Mouse (Mus musculus): ENCODE data around the gene Pskh1. TPM values are rescaled to one million over a fixed set of nuclear protein-coding genes. Genes with fewer than 3 reads are reported as not detected.
A peak's percentile ranks its signal among the peaks of the same experiment; 100 is the strongest.

Pskh1 gene
- 10 to 100 TPM in 1 of 2 experiments, 1 to 10 TPM in 1; 10.0 to 10.7 TPM for total RNA-seq (2021)
- long read RNA-seq, experiment 1, partial matches to known transcripts: 1 of 6 reads
- long read RNA-seq, experiment 1, other reads (novel, unspliced or antisense): 2 of 6 reads
- long read RNA-seq, experiment 2, transcript Pskh1-201 (3 exons, 3,255 nt): major isoform, 9 of 13 reads
- long read RNA-seq, experiment 2, partial matches to known transcripts: 0 of 13 reads
- long read RNA-seq, experiment 2, other reads (novel, unspliced or antisense): 4 of 13 reads

DNA sequence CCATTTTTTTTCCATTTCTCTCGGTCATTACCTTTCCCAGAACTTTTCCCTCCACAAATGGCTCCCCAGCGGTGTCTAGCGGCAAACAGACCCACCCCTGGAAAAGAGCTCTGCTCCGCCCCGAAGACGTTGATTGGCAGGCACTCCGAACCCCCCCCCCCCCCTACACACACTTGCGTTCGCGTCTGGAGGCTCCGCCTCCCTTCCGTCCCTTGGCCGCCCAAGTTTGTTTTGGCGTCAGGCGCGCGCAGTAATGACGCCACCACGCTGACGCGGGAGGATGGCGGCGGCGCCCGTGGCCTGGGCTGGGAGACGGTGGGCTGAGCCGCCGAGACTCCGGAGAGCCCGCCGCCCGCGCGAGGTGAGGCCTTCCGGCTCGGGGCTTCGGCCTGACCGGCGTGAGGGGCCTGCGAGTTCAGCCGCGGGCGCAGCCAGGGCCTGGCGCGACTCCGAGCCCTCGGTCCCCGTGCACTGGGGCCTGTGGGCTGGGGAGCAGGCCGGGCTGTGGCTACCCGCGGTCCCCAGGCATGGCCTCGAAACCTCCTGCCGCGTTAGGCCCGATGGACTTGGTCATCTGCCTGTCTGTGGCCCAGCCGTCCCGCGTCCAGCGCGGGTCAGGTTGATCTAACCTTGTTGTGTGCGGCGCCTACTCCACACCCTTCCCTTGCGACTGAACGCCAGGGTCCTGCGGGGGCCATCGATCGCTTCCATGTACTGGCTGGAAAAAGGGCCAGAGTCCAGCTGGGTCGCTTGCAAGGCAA, at the start of gene Pskh1:
Pskh1 (plus strand) TSS at position 262 of the 761 bp plus-strand sequence.
- peak; percentile 90 for DNase-seq

DNA sequence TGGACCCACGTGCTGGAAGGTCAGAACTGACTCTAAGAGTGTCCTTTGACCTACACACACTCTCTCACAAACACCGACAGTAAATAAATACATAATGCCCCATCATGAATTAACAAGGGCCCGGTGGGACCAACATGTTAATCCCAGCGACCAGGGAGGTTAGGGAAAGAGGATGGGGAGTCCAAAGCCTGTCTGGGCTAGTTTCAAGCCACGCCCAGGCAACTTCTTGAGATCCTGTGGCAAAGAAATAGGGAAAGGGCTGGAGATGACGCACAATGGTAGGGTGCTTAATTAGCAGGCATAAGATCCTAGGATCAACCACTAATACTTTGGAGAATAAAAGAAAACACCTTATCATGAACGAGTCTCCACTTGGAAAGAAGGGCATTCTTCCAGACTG, 49.6 kb upstream of the Pskh1 start:
- DNase-seq: no peak

DNA sequence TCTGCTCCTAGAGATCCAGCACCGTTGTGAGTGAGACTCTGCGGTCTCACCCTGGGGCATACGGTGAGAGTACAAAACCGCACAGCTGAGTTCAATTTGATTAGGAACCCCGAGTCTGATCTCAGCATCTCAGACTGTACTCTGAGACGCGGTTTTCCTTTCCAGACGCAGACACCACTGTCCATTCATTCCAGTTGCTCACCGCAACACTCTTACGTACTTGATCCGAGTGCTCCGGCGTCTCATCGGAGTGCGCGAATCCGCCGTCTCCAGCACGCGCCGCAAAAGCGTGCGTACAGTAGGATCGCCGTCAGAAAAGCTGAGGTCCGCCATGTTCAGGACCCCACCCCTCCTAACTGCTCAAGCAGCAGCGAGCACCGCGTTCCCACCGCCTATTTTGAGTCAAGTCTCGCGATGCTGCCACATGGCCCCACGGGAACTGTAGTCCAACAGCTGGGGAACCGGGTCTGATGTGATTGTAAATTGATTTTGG, 48.5 kb upstream of the Pskh1 start:
- DNase-seq: peak; percentile 81

DNA sequence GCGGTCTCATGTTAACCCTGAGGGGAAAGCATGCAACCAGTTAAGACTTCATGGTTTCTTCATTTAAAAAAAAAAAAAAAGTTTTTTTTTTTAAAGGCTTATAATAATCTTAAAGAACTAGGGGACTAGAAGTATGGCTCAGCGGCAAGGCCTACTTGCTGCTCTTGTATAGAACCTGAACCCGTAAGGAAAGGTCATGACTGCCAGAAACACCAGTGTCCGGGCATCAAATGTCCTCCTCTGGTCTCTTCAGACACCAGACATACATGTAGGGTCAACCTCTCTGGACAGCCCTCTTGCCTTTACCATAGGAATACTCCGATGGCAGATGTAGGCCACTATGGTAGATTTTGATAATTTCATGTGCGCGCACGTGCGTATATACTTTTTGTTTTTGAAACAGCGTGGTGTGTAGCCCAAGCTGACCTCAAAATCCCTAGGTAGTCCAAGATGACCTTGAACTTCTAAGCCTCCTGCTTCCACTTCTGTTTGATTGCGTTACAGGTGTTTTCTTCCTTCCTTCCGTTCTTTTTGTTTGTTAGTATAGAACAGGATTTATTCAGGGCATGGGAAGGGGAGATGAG, 48.0 kb upstream of the Pskh1 start:
- DNase-seq: no peak

DNA sequence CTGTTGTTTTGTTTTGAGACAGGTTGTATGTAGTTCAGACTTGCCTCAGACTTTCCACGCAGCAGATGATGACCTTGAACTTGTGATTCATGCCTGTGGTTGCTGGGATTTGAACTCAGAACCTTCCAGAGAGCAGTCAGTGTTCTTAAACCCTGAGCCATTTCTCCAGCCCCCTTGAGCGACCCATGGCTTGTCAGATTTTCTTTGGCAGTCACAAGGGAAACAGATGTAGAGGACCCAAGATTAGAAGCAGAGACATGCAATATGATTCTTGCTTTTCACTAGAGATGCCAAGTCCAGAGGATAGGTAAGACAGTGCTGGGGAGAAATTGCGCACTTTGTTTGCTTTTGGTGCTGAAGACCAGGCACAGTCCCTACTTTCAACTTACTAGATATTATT, 47.1 kb upstream of the Pskh1 start, which contains the start of gene Cenpt:
Cenpt (minus strand) TSS at position 101 of the 400 bp plus-strand sequence.
- DNase-seq: no peak

DNA sequence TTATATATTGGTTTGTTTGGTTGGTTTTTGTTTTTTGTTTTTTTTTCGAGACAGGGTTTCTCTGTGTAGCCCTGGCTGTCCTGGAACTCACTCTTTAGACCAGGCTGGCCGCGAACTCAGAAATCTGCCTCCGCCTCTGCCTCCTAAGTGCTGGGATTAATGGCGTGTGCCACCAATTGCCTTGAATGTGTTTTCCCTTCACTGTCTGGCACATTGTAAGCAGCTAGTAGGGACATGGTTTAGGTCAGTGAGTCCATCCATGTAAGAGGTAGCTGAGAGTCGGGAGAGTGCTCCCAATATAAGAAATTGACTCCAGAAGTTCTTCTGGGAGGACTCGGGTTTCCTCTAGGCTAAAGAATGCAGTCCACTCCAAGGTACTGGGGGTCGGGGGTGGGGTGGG, 45.9 kb upstream of the Pskh1 start:
- no peak for DNase-seq

DNA sequence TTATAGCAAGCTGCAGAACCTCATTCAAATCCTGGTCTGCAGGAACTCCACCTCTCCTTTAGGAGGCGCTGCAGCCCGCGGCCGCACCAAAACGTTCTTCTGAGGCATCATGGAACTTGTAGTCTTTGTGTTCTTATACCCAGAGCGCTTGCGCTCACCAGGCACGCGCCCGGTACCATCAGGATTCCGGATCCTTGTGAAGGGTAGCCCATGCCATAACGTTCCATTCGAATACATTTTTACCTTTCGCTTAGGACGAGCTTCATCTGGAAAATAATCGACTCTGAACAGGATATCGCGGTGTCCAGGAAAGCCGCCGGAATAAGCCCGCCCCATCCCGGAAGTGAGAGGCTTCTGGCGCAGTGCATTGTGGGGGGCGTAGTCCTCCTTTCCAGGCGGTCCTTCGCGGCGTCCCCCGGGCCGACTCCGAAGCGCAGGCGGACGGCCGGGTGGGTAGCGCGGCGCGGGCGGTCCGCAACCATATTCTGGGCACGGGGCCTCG, 45.5 kb upstream of the Pskh1 start, which contains the start of gene Thap11:
Thap11 (plus strand) TSS at position 418 of the 502 bp plus-strand sequence.
- DNase-seq: peak; percentile 91

DNA sequence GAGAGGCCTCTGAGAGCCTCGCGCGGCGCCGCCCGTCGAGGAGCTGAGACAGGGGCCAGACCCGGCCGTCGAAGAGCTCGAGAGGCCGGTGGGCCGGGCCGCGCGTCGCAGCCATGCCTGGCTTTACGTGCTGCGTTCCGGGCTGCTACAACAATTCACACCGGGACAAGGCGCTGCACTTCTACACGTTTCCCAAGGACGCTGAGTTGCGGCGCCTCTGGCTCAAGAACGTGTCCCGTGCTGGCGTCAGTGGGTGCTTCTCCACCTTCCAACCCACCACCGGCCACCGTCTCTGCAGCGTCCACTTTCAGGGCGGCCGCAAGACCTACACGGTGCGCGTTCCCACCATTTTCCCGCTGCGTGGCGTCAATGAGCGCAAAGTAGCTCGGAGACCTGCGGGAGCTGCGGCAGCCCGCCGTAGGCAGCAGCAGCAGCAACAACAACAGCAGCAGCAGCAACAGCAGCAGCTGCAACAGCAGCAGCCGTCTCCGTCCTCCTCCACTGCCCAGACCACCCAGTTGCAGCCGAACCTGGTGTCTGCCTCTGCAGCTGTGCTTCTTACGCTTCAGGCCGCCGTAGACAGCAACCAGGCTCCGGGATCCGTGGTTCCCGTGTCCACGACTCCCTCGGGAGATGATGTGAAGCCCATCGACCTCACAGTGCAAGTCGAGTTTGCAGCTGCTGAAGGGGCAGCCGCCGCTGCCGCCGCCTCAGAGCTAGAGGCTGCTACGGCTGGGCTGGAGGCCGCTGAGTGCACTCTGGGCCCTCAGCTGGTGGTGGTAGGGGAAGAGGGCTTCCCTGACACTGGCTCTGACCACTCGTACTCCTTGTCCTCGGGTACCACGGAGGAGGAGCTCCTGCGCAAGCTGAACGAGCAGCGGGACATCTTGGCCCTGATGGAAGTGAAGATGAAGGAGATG, 44.7 kb upstream of the Pskh1 start:
- no peak for DNase-seq

DNA sequence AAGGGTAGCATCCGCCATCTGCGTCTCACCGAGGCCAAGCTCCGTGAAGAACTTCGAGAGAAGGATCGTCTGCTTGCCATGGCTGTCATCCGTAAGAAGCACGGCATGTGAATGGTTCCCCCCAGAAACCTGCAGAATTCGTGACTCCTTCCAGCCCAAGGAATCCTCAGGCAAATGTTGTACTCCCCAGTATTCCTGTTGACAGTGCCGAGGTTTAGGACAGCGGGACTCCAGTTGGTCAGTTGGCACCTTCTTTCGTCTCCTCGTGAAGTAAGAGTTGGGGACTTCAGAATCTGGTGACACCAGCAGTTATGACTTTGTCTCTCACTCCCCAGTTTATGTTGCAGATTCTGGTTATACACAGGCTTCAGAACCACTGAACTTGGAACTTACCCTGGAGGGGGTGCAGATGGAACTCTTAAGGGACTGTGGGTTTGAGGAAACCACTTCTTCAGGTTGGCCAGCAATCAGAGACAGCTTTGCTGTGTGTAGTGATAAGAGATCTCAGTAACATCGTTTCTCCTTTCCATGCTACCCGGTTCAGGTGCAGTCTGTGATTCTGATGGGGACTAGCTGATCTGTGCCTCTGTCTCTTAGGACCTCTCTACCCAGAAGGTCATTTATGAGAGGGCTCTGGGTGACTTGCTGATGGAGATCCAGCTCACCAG, 43.9 kb upstream of the Pskh1 start:
- DNase-seq: no peak

DNA sequence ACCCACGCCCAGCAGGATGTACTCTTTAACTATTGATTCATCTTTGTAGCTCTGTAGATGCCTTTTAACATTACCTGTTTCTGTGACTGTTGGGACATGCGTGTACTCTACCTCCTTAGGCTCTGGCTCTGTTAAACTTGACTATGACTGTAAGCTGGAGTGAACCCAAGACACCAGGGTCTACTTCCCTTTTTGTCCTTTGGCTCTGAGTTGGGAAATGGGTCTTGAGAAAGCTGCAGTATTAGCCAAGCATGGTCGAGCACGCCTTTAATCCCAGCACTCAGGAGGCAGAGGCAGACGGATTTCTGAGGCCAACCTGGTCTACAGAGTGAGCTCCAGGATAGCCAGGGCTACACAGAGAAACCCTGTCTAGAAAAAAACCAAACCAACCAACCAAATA, 41.7 kb upstream of the Pskh1 start:
- no peak for DNase-seq

DNA sequence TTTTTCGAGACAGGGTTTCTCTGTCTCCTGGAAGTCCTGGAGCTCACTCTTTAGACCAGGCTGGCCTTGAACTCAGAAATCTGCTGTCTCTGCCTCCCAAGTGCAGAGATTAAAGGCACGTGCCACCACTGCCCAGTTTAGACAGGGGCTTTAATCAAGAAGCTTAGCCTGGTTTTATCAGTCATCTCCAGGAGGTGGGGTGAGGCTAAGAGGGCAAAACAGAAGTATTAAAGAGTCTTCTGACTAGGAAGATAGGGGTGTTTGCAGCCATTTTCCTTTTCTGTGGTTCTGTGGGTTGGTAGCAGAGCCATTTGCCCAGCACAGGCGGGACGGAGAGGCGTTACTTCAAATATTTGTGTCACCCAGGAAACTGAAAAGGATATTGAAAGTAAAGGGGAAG, 40.9 kb upstream of the Pskh1 start:
- DNase-seq: no peak

DNA sequence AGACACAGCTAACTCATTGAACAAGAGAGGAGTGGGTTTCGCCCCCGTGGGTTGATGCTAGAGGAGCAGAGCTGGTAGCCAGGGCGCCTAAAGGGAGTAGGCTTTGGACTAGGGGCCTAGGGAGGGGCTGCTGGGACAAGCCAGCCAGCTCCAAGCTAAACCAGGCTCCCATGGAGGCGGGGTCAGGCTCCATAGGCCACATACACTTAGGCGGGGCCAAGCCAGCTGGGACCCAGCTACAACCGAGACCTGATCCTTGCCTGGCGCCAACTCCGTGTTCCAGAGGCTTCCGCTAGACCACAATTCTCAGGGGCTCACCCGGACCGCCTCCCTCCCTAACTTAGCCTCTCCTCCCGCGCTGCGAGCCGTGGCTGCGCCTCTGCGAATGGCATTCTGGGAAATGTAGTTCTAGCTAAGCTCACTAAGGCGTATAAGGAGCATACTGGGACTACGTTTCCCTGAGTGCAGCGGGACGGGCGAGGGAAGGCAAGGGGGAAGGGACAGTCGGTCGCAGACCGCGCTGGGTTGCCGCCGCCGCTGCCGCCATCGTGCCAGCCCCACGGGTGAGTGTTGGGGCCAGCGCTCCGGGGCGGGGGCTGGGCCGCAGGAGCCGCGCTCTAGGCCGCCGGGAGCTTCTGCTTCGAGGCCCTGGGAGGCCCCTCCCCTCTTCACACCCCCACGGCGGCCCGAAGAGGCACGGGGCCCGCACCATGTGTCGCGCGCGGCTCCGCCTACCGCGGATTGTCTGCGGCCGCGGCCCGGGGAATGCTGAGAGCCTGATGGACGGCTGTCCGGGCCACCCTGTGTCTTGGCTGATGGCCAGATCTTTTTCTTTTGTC, 39.9 kb upstream of the Pskh1 start, which contains the start of gene Nutf2:
Nutf2 (plus strand) TSS at position 438 of the 839 bp plus-strand sequence.
- DNase-seq: peak; percentile 99

DNA sequence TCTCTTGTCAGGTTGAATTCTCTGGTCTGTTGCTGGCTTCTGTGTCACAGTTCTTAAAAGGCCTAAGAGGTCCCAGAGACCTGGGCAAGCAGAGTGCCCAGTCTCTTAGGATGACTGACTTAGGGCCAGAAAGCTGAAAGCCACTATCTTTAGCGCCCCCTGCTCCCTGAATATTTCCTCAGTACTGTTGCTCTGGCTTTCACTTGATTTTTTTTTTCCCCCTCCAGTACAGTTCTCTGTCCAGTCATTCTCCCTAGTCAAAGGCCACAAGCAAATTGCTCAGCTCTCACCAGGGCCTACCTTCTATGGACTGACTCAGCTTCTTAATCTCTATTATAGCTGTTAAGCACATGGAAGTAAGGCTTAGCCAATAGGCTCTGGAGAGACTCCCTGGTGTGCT, 38.3 kb upstream of the Pskh1 start:
- DNase-seq: no peak

DNA sequence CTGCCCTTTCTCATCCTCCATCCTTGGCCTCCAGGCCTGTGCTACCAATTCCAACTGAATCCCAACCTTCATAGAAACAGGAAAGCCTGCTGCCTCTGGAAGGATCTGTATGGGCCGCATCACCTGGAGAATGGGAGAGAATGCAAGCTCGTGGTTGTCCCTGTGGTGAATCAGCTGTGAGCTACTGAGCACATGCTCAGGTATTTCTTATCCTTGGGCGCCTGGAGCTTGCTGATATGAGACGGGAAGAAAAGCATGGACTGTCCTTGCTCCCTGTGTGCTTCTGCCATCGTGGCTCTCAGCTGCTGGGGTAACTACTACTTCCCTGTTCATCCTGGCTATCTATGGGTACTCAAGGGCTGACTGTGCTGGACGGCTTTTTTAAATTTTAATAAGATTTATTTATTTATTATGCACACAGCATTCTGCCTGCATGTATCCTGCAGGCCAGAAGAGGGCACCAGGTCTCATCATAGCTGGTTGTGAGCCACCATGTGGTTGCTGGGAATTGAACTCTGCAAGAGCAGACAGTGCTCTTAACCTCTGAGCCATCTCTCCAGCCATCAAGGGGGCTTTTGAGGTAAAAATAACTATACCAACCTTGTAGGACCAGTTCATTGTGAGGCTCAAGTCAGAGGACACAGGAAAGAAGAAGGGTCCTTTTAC, 33.7 kb upstream of the Pskh1 start:
- no peak for DNase-seq

DNA sequence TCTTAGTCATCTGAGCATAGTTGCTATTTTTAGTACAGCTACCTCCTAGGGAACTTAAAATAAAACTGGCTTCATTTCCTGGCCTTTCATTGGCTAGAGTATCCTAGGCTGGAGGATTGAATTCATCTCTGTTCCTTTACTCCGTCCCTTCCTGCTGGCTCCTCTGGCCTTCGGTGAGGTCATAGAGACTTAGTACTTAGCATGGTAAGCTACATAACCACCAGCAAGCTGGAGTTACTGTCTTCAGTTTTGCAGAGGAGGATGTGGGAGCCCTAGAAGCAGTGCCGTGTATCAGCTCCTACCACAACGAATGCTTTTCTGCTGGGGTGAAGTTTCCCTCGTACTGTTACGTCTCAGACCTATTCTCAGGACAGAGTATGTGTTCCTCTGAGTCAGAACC, 25.9 kb upstream of the Pskh1 start:
- peak; percentile 57 for DNase-seq

DNA sequence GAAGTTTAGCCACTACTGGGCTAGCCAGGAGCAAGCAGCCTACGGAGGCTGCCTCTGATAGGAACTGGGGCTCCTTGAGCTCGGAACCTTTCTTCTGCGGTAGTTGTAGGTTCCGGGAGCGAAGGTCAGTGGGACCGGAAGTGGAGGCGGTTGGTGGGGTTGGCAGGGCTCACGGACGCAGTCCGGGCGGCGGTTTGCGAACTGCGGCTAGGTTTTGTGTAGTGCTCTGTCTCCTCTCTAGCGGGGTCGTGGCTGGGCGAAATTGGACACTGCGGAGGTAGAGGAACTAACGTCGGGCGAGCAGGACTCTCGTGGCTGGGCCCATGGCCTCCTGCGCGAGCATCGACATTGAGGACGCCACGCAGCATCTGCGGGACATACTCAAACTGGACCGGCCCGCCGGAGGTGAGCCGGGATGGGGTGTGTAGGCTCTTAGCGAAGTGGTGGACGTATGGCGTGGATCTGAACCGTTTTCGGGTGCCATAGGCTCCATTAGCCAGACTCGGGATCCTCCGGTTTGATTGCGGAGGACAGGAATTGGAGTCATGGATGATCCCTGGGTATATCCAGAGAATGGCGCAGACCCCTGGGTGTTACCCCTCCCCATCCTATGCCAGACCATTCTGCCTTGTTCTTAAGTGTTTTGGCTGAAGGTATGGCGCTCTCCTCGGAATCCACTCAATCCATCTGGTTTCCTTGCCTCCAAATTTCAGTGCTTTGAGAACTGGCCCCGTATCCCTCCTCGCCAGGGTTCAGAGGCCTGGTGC, 19.3 kb upstream of the Pskh1 start, which contains the start of gene Edc4:
Edc4 (plus strand) TSS at position 128 of the 767 bp plus-strand sequence.
- peak; percentile 76 for DNase-seq

DNA sequence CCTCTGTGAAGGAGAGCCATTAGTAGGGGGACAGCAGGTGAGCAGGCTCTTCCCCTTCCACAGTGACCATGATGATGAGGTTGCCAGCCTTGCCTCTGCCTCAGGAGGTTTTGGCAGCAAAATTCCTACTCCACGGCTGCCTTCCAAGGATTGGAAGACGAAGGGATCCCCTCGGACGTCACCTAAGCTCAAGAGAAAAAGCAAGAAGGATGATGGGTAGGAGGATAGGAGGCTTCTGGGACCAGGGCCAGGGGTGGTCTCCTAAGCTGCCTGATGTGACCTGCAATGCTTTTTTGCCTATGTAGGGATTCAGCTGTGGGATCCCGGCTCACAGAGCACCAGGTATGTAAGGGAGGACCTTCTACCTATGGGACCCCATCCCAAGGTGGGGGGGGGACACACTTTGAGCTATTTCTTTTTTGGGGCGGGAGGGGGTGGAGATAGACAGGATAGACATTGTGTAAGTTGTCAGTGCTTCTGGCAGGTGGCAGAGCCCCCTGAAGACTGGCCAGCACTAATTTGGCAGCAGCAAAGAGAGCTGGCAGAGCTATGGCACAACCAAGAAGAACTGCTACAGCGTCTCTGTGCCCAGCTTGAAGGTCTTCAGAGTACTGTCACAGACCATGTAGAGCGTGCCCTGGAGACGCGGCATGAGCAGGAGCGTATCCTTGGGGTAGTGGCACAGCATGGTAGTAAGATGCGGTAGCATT, 10.3 kb upstream of the Pskh1 start:
- no peak for DNase-seq

DNA sequence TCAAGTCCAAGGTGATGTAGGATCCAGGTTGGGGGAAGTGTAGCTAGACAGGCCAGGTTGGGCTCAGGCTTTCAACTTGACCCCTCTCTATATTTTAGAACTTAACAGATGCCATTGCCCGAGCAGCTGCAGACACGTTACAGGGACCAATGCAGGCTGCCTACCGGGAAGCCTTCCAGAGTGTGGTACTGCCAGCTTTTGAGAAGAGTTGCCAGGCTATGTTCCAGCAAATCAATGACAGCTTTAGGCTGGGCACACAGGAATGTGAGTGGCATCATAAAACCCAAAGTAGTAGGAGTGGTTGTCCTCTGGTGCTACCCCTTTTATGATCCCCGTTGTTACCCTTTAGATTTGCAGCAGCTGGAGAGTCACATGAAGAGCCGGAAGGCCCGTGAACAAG, 9.4 kb upstream of the Pskh1 start:
- peak; percentile 51 for DNase-seq

All from gastrocnemius, postnatal 25 days (tissue).